Mouse (Mus musculus): ENCODE measurements at regions not wholly inside any gene's neighbourhood (a gene's known extent, or its start where the extent isn't known, plus 50 kb on each side); places are given as distances from the start of the nearest gene placed in this dataset.

DNA sequence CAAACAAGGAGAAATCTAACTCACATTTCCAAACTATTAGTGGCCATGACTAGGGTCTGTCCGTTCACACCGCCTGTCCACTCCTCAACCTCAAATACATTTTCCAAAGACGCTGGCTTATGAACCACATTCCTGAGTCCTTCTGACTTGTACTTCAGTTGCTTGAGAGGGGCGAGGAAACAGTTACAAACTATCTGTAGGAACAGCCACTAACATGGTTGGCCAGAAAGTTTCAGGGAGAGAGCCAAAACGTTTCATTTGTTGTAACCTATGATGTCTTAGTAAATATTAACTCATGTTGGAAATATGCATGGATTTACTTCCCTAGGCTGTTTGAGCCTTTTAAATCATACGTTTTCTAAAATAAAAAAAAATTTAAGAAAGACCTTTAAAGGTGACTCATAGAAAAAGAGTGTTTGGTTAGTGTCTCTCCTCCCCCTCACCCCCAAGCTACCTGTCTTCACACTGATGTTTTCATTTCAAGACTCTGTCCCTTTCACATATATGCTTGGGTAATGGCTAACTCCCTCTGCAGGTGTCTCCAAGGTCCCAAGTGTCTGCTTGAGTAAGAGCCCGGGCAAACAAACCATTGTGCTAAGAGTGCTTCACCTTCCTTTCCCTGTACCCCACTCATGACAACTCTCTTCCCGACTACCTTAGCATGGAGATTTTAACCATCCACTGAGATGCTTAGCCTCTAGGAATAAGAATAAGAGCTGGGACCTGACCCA, 101.1 kb downstream of the Lyplal1 start:
- TF ChIP-seq CTCF (IDR thresholded peaks at IDR 0.05) = no peak
- no peak for DNase-seq
- intact Hi-C loops (cut with DNase I) = no loop called here
- Histone ChIP-seq H3K27ac (no peak overlapping the region), H3K4me3 (no peak overlapping the region)

DNA sequence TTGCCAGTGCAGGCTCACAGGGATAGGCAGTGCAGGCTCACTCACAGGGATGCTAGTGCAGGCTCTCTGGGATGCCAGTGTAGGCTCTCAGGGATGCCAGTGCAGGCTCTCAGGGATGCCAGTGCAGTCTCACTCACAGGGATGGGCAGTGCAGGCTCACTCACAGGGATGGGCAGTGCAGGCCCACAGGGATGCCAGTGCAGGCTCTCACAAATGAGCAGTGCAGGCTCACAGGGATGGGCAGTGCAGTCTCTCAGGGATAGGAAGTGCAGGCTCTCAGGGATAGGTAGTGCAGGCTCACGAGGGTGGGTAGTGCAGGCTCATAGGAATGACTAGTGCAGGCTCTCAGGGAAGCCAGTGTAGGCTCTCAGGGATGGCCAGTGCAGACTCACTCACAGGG, 99.6 kb downstream of the Lyplal1 start:
- intact Hi-C loops (cut with DNase I) = no loop called here
- TF ChIP-seq CTCF (IDR thresholded peaks at IDR 0.05) = no peak
- DNase-seq = no peak
- Histone ChIP-seq H3K27ac (no peak overlapping the region), H3K4me3 (no peak overlapping the region)

DNA sequence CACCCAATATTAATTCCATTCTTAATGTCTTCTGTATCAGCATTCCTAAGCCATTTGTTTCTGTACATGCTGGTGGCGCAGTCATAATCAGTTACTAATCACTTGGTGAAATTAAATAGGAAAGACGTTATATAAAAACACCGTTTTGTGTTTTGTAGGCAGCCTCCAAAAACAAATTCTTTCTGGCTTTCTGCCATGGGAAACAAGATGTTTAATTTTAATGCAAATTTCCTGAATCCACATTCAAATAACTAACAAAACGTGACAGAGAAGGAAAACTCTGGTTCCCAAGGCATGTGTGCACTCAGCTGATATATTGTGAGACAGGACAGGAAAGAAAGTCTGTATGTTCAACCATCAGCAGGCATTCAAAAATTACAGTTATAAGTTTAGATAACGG, 97.6 kb downstream of the Lyplal1 start:
- DNase-seq = no peak
- Histone ChIP-seq H3K4me3 (no peak overlapping the region), H3K27ac (no peak overlapping the region)
- intact Hi-C loops (cut with DNase I) = no loop called here
- TF ChIP-seq CTCF (IDR thresholded peaks at IDR 0.05) = no peak

DNA sequence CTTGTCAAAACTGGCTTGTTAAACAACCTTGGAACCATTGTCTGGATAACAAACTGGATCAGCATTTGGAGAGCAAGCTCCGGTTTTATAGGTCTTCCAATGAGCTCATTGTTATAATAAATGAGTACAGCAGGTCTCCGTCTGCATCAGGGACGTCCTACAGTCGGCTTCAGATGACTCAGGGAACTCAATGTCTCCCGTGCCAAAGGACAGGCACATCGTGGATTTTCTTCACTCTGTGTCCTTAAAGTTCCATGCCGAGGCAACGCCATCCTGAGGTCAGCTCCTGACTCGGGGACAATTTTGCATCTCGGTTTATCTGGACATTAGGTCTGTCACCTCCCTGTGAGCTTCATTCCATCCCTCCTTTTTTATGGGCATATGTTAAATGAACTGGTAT, 85.2 kb downstream of the Lyplal1 start:
- H3K4me3 ChIP-seq = no peak overlapping the region
- DNase-seq = no peak
- H3K27ac ChIP-seq = no peak overlapping the region
- no peak for TF ChIP-seq CTCF (IDR thresholded peaks at IDR 0.05)
- intact Hi-C loops (cut with DNase I) = no loop called here

DNA sequence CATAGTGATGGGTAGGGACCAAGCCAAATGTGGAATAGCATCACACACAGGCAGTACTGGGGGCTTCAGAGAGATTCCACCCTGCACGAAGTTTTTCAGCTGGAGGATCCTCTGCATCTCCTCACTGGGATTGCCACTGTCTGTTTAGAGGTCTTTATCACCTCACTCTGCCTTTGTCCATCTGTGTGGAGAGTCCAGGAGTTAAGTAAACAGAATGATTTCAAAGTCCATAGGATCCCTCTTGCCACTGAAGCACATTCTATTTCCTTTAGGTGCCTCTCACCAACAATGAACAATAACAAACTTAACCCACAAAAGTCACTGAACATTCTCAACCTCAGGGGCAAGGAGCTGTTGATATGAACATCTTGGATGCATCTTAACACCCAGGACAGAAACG, 82.7 kb downstream of the Lyplal1 start:
- no peak for TF ChIP-seq CTCF (IDR thresholded peaks at IDR 0.05)
- intact Hi-C loops (cut with DNase I) = no loop called here
- DNase-seq = no peak
- no peak overlapping the region for H3K4me3 ChIP-seq
- no peak overlapping the region for H3K27ac ChIP-seq

All from gastrocnemius, adult 2 months (tissue).